Mouse (Mus musculus) cerebellum, postnatal 4 days (tissue): Measurements from ENCODE around the gene Cnga4.
A peak's percentile ranks its signal among the peaks of the same experiment; 100 is the strongest.
"Not testable (repeated sequence)": the region's sequence is repeated elsewhere in the genome, so short reads cannot be mapped to it uniquely, and the experiment has no call there.

ENCODE experiments used
- DNase-seq, 2 experiments: peaks; one replicate each; pipeline ENCODE4 v3.0.0; 2022; ENCODE audit warnings: low spot score in 2 of 2, mixed read lengths in 1 of 2

The Cnga4 gene

GRCm38 (mm10) chr7:105414385-105414784 is 10.0 kb downstream of the Cnga4 start:
- DNase-seq = no peak

GRCm38 (mm10) chr7:105416529-105416928 is 12.2 kb downstream of the Cnga4 start:
- no peak for DNase-seq

DNA sequence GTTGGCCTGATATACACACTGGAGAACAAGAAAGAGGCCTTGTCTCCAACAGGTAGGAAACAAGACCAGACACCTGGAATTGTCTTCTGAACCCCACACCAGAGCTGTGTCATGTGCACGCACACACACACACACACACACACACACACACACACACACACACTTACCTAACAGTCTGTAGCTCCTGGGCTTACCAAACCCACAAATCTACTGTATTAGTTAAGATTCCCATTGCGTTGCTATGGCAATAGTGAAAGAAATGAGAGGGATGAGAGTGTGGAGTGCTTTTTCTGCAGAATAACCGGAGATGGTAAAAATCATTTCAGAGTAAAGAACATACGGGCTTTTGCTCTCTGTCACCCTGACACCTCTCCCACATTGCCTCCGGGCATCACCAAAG is 13.7 kb downstream of the Cnga4 start:
- DNase-seq = no peak

GRCm38 (mm10) chr7:105420903-105421302 is 16.5 kb downstream of the Cnga4 start:
- no peak for DNase-seq

DNA sequence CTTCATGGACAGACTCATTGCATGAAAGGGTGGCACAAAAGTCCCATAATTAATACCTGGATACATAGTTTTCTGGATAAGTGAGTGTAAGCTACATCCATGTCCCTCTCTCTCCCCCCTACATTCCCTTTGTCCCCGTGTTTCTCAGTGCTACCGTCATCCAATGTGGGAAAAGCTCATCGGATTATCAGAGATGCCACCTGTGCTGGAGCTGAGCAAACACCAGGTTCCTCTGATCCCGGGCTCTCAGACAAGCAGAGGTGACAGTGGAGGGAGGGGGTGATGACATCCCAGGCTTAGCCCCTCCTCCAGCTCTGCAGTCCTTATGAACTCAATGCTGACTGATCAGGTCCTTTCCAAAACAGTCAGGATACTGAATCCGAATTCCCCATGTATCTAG is 20.0 kb downstream of the Cnga4 start:
- no peak for DNase-seq

DNA sequence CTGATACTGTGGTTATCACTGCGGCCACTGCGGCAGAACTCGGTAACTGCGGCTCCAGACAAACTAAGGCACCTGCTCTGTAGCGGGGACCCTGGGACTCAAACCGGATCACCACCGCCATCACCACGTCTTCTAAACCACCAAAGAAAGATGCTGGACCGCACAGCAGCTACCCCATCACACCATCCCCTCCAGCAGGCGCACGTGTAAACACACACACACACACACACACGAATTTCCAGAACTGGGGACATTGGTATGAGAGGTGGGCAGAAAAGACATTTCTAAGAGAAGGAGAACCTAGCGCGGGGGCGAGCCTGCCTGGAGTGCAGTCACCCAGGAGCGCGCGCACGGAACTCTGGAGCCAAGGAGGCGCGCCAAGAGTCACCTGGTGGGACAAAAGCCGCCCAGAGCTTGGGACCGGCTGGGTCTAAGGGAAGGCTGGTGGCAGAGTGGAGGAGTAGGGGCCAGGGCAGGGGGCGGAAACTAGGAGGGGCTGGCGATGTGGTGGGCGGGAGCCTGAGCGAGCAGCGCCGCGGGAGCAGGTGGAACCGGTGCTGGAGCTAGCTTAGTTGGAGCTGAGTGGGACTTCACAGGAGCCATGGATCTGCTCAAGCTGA is 21.2 kb downstream of the Cnga4 start, which contains the start of gene Cckbr:
TSS of gene Cckbr (plus strand) at position 308 of the 620 bp plus-strand sequence.
- DNase-seq = peak; percentile 8 to 32

DNA sequence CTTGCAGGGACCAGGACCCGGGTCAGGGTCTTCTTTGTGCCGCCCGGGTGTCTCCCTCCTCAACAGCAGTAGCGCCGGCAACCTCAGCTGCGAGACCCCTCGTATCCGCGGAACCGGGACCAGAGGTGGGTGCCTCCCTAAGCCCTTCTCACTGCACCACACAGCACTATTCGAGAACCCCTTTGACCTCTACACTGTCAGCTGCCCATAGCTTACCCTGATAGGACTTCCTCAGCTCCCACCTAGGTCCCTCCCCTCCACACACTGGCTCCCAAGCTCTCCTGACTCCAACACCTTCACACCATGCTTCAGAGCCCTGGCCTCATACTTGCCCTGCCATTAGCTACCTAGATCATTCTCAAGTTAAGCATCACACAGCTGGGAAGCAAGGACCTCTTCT is 21.7 kb downstream of the Cnga4 start:
- DNase-seq = no peak

GRCm38 (mm10) chr7:105432058-105432457 is 27.7 kb downstream of the Cnga4 start:
- no peak for DNase-seq

GRCm38 (mm10) chr7:105433859-105434258 is 29.5 kb downstream of the Cnga4 start:
- no peak for DNase-seq

DNA sequence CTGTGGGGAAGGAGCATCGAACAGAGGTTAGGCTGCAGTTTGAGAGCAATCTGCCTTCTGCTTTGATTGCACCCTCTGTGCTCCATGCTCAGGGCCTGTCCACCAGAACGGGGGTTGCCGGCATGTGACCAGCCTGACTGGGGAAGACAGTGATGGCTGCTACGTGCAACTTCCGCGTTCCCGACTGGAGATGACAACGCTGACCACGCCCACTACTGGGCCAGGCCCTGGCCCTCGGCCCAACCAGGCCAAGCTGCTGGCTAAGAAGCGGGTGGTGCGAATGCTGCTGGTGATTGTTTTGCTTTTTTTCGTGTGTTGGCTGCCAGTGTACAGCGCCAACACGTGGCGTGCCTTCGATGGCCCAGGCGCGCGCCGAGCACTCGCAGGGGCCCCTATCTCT is 30.4 kb downstream of the Cnga4 start:
- DNase-seq = no peak

DNA sequence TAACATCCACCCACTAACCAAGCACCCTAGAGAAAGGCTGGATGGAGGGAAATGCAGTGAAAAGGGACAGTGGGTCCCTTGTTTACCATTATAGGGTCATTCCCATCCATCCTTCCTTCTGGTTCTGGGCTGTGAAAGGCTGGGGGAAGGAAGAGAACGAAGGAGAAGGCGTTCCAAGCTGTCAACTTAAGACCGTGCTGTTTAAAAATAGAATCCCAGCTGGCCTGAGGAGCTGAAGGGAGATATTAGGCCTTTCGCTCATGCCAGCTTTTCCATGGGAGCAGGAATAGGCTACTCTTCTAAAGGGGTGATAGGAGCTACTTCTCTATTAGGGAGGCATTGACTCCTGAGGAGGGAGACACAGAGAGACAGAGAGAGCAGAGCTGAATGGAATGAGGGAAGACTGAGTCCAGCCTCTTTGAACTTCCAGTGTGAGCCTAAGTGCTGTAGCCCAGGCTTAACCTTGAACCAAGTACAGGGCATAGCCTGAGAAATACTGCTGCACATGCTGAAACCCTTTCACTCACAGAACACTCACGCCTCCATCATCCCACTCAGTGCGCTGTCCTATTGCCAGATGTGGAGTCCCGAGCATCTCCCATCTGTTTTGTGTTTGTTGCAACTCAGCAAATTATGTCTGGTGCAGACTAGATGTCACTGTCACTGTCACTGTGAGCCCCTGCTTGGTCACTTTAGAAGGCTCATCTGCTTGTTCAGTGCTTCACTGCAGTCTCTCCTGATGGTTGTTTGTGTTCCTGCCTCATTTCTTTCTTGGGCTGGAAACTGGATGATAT is 33.8 kb downstream of the Cnga4 start:
- no peak for DNase-seq

- no peak for DNase-seq
Observed at GRCm38 (mm10) chr7:105441426-105441825, 37.1 kb downstream of the Cnga4 start.

DNA sequence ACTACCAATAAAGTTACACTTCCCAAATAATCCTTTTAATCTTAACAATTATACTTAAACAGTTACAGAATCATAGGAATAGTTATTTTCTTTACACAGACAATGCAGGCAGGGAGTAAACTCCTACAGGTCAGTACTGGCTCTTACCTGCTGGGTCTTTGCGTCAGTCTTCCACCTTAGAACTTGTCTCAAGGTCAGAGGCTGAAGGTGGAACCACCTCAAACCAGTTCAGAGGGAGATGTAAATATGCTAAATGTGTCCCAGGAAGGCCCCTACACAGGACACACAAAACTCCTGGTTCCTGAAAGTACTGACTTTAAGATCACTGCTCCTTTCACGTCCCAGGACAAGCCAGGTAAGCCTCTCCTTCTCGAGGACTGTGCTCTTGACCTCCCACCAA is 40.7 kb downstream of the Cnga4 start:
- no peak for DNase-seq

GRCm38 (mm10) chr7:105453345-105453744 is 49.0 kb downstream of the Cnga4 start:
- DNase-seq = not testable (repeated sequence)
